Mouse (Mus musculus) heart, postnatal 14 days (tissue): ENCODE results near the gene Mphosph10. TPM values are rescaled to one million over a fixed set of nuclear protein-coding genes. Genes with fewer than 3 reads are reported as not detected.

Source experiments
- DNase-seq, 2 experiments: peaks; one replicate each; pipeline ENCODE4 v3.0.0; 2021 to 2022
- intact Hi-C: fragments of 180-260 bp; cut with DNase I; formaldehyde crosslinking; loops from one replicate; pipeline ENCODE4 v1.15.1; 2025
- total RNA-seq, 2 experiments: library from RNA; stranded (reverse); gene quantifications; 2 replicates each; pipeline ENCODE4 v1.2.3; 2021

Mphosph10 gene
- total RNA-seq, 2 experiments from 2014 or later, result 10.3 to 11.7 TPM

- intact Hi-C loops, result no loop called here
- no peak for DNase-seq
These were observed 35.4 kb downstream of the Mphosph10 start for GRCm38 (mm10) chr7:64356661-64357060.

GRCm38 (mm10) chr7:64354206-64354605, 37.9 kb downstream of the Mphosph10 start:
- intact Hi-C loops, result no loop called here
- DNase-seq, result no peak

GRCm38 (mm10) chr7:64351087-64351486, 41.0 kb downstream of the Mphosph10 start:
- DNase-seq, result peak; percentile 12 to 14
- intact Hi-C loops, result no loop called here

- DNase-seq, result no peak
- intact Hi-C loops, result no loop called here
These were observed 42.8 kb downstream of the Mphosph10 start for GRCm38 (mm10) chr7:64349147-64349861.

- no peak for DNase-seq
- intact Hi-C loops, result no loop called here
These were observed 44.3 kb downstream of the Mphosph10 start for GRCm38 (mm10) chr7:64347813-64348212.

- DNase-seq, result no peak
- intact Hi-C loops, result no loop called here
These were observed 59.4 kb downstream of the Mphosph10 start for GRCm38 (mm10) chr7:64332686-64333085.

- intact Hi-C loops, result no loop called here
- no peak for DNase-seq
These were observed 60.8 kb downstream of the Mphosph10 start for GRCm38 (mm10) chr7:64331309-64331708.

- no peak for DNase-seq
- intact Hi-C loops, result loop anchor here (1.0 to 5.0 kb wide), 2 partner anchors 162 to 575 kb away; no protein-coding TSS in a partner anchor
These were observed 64.6 kb downstream of the Mphosph10 start for GRCm38 (mm10) chr7:64327486-64327885.

GRCm38 (mm10) chr7:64326892-64327291, 65.2 kb downstream of the Mphosph10 start:
- peak; percentile 83 to 91 for DNase-seq
- intact Hi-C loops, result loop anchor here (1.0 to 5.0 kb wide), 2 partner anchors 162 to 575 kb away; no protein-coding TSS in a partner anchor

Other genes with a start within 250 kb of the Mphosph10 start
- under 1 TPM in 1 of 2 experiments, not detected in 1; 0.33 TPM for gene Trpm1, start 238.4 kb downstream of the Mphosph10 start, total RNA-seq
- 10 to 100 TPM; 13.1 to 15.0 TPM for gene Mtmr10, start 104.6 kb downstream of the Mphosph10 start, total RNA-seq
- 1 to 10 TPM; 6.7 to 7.7 TPM for gene Fan1, start 18.2 kb downstream of the Mphosph10 start, total RNA-seq
- gene Mcee, start 339 bp upstream of the Mphosph10 start, total RNA-seq, result 100 to 1,000 TPM; 157 to 162 TPM
- gene Apba2, start 109.4 kb upstream of the Mphosph10 start, total RNA-seq, result 1 to 10 TPM in 1 of 2 experiments, under 1 TPM in 1; 0.83 to 1.0 TPM